Mouse (Mus musculus) limb, embryonic 10.5 days (tissue): ENCODE data around the gene Gm29776. TPM values are rescaled to one million over a fixed set of nuclear protein-coding genes. Genes with fewer than 3 reads are reported as not detected.
A peak's percentile ranks its signal among the peaks of the same experiment; 100 is the strongest.

Experiments used
- DNase-seq: peaks from one replicate; pipeline ENCODE4 v3.0.0-alpha.2; 2017; ENCODE audit warnings: low spot score
- H3K27ac ChIP-seq: fragments of 300-500 bp; sonication (generic); 2 replicates; pipeline ENCODE4 v1.5.1; 2016; ENCODE audit warnings: mild to moderate bottlenecking
- H3K27me3 ChIP-seq: fragments of 300-500 bp; sonication (generic); 2 replicates; pipeline ENCODE4 v1.6.1; 2016; ENCODE audit warnings: low read depth, mild to moderate bottlenecking; ENCODE audit not compliant: poor library complexity, severe bottlenecking
- H3K36me3 ChIP-seq: fragments of 300-500 bp; sonication (generic); 2 replicates; pipeline ENCODE4 v1.6.1; 2016; ENCODE audit warnings: mild to moderate bottlenecking, moderate library complexity
- H3K4me1 ChIP-seq: fragments of 300-500 bp; sonication (generic); 2 replicates; pipeline ENCODE4 v1.6.1; 2016
- H3K4me3 ChIP-seq: fragments of 300-500 bp; sonication (generic); 2 replicates; pipeline ENCODE4 v1.5.1; 2016; ENCODE audit warnings: mild to moderate bottlenecking, moderate library complexity
- H3K9me3 ChIP-seq: fragments of 300-500 bp; sonication (generic); replicated peaks from 2 replicates; pipeline ENCODE4 v1.6.1; 2016; ENCODE audit warnings: mild to moderate bottlenecking
- WGBS: fragments of 180-500 bp; shearing (Covaris S2); methylation state at CpG from one replicate; pipeline ENCODE4 v1.1.7; 2016; 5-methylcytosine and 5-hydroxymethylcytosine counted together
- polyA plus RNA-seq: library from polyadenylated mRNA; unstranded; fragments of >200 nt; fragmentation: Nextera tagmentation; extraction: Ambion mirVana; gene quantifications from 2 replicates; pipeline ENCODE4 v1.2.1, GENCODE M21; 2016

Gene Gm29776
- polyA plus RNA-seq, 1 experiment from 2014 or later, result 0.10 TPM

DNA sequence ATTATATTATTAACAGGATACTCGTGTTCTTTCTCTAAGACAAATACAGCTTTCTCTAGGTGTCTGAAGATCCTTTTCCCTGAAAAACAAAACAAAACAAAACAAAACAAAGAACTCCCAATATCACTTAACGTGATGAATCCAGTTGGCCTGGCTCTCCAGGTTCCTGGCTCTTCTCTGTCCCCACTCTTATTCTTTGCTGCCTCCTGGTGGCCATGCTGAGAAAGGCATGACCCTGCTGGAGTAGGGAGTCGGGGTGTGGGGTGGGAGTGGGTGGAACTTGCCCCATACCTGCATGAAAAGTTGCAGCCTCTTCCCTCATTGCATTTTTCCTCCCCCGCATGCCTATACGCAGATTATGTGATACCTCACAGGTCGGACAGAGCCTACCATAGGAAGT lies 2.7 kb upstream of the Gm29776 start:
- peak; percentile 80 for DNase-seq
- Histone ChIP-seq H3K4me3 (no peak overlapping the region), H3K9me3 (no peaks in the 10 kb centered on the region), H3K27ac (no peak overlapping the region), H3K36me3 (no peaks in the 10 kb centered on the region), H3K27me3 (peaks cover 10% of the 10 kb centered on the region; the same call in 1 of the 2 replicates), H3K4me1 (no peaks in the 10 kb centered on the region)
- WGBS, result 11% methylated on average over 6 of the region's 6 CpGs

GRCm38 (mm10) chr14:54699586-54699985 lies 953 bp upstream of the Gm29776 start:
- H3K4me1 ChIP-seq, result no peaks in the 10 kb centered on the region
- H3K36me3 ChIP-seq, result no peaks in the 10 kb centered on the region
- no peaks in the 10 kb centered on the region for H3K9me3 ChIP-seq
- H3K27me3 ChIP-seq, result peaks cover 10% of the 10 kb centered on the region; the same call in 1 of the 2 replicates
- H3K4me3 ChIP-seq, result no peak overlapping the region
- no peak overlapping the region for H3K27ac ChIP-seq
- WGBS, result 30% methylated on average over 3 of the region's 3 CpGs
- no peak for DNase-seq

GRCm38 (mm10) chr14:54696752-54697151 lies 1.9 kb downstream of the Gm29776 start:
- WGBS, result 88% methylated on average over 4 of the region's 4 CpGs

GRCm38 (mm10) chr14:54695042-54695441 lies 3.6 kb downstream of the Gm29776 start:
- Histone ChIP-seq H3K9me3 (no peaks in the 10 kb centered on the region), H3K27ac (no peak overlapping the region), H3K36me3 (peaks cover 32% of the 10 kb centered on the region), H3K4me3 (no peak overlapping the region), H3K4me1 (no peaks in the 10 kb centered on the region), H3K27me3 (no peaks in the 10 kb centered on the region)
- no peak for DNase-seq
- WGBS, result 71% methylated on average over 6 of the region's 6 CpGs

More at GRCm38 (mm10) chr14:54696752-54697151, 1.9 kb downstream of the Gm29776 start:
- DNase-seq, result no peak
- Histone ChIP-seq H3K27ac (no peak overlapping the region), H3K36me3 (peaks cover 19% of the 10 kb centered on the region), H3K4me3 (no peak overlapping the region), H3K4me1 (no peaks in the 10 kb centered on the region), H3K27me3 (no peaks in the 10 kb centered on the region), H3K9me3 (no peaks in the 10 kb centered on the region)

DNA sequence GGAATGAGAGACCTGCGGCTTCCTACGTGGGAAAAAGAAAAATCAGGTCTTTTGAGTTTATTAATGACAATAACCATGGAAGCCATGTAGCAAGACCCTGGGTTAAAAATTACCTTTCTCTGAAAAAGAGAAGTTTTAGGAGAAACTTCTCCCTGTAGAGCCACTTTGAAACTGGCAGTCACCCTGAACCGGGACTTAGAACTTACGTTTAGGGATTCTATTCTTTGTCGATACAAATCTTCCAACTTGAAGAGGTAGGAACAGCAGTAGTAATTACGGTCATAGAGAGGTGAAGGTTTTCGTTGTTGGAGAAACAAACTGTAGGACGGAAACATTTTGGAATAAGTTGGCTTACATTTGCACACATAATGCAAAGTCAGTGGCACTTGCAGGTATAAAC lies 11.4 kb downstream of the Gm29776 start:
- DNase-seq, result no peak
- peak overlapping the region; percentile 98 for H3K27ac ChIP-seq
- H3K36me3 ChIP-seq, result peaks cover 55% of the 10 kb centered on the region

GRCm38 (mm10) chr14:54686522-54687143 lies 12.0 kb downstream of the Gm29776 start, which contains the start of gene Acin1:
TSS of gene Acin1 (minus strand) at chr14:54686931.
- peaks cover 61% of the 10 kb centered on the region for H3K36me3 ChIP-seq
- no peaks in the 10 kb centered on the region for H3K9me3 ChIP-seq
- peak within 1 kb of the TSS; percentile 86 for H3K4me3 ChIP-seq
- H3K4me1 ChIP-seq, result peaks cover 19% of the 10 kb centered on the region
- H3K27ac ChIP-seq, result peak within 1 kb of the TSS; percentile 98
- H3K27me3 ChIP-seq, result no peaks in the 10 kb centered on the region
- WGBS, result under 1% methylated on average over 44 of the region's 44 CpGs
- DNase-seq, result peak; percentile 98

More for the DNA sequence above, 11.4 kb downstream of the Gm29776 start:
- Histone ChIP-seq H3K4me3 (peak overlapping the region; percentile 86), H3K4me1 (peaks cover 19% of the 10 kb centered on the region), H3K9me3 (no peaks in the 10 kb centered on the region), H3K27me3 (no peaks in the 10 kb centered on the region)
- 6% methylated on average over 8 of the region's 8 CpGs for WGBS

DNA sequence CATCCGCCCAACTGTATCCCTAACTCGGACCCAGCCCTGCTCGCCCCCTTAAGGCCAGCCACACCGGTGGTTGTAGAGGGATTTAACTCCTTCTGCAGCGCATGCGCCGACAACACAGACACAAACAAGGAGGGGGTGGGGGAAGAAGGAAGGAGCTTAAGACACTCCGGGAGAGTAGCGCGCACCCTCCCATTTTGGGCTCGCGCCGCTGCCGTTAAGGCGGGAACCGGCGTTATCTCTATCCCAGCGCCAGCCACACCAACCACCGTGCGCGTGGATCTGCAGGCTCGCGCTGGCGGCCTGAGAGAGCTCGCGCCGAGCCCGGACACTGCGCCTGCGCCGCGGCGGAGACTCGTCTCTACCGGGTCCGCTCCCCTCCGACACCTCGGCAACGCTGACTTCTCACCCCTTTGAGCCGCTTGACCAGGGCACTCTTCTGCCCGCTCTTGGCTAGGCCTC lies 12.5 kb downstream of the Gm29776 start, which contains the start of gene 1700123O20Rik:
Gene 1700123O20Rik, plus strand, starts transcription at position 154 of the 459 bp plus-strand sequence.
- under 1% methylated on average over 41 of the region's 41 CpGs for WGBS
- no peak for DNase-seq
- H3K36me3 ChIP-seq, result peaks cover 62% of the 10 kb centered on the region

DNA sequence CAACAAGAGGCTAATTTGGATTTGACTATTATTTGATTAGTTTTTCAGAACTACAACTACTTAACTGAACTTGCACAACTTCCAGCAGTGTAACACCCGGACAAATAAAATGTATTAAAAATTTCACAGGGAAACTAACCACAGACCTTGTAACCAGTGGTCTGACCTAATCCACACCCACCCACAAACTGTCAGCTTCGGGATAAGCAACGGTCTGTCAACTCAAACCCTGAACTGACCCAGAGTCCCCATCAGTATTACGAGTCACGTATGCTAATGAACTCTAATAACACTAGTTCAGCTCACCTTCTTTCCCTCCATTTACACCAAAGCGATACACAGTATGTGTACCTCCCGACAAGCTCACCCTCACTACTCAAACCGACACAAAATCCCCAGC lies 13.2 kb downstream of the Gm29776 start:
- DNase-seq, result no peak
- H3K36me3 ChIP-seq, result peaks cover 61% of the 10 kb centered on the region
- peak overlapping the region; percentile 98 for H3K27ac ChIP-seq
- H3K9me3 ChIP-seq, result no peaks in the 10 kb centered on the region
- WGBS, result 17% methylated on average over 8 of the region's 8 CpGs
- no peaks in the 10 kb centered on the region for H3K27me3 ChIP-seq
- H3K4me3 ChIP-seq, result peak overlapping the region; percentile 86
- peaks cover 19% of the 10 kb centered on the region for H3K4me1 ChIP-seq

More for the DNA sequence above, 12.5 kb downstream of the Gm29776 start, which contains the start of gene 1700123O20Rik:
- Histone ChIP-seq H3K27me3 (no peaks in the 10 kb centered on the region), H3K9me3 (no peaks in the 10 kb centered on the region), H3K4me3 (peak within 1 kb of the TSS; percentile 86), H3K27ac (peak within 1 kb of the TSS; percentile 98), H3K4me1 (peaks cover 19% of the 10 kb centered on the region)

DNA sequence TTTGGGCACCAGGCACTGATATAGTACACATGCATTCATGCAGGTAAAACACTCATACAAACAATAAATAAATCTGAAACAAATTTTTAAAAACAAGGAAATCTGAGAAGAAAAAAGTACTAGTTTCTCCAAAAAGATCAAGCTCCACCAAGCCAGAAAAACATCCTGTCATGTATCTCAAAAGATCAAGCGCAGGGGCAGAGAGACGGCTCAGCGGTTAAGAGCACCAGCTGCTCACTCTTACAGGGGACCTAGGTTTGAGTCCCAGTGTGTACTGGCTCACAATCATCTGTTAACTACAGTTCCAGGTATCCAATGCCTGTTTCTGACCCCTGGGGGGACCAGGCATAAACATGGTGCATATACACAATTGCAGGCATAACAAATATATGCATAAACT lies 16.2 kb downstream of the Gm29776 start:
- DNase-seq, result no peak
- H3K4me1 ChIP-seq, result peaks cover 8% of the 10 kb centered on the region
- H3K36me3 ChIP-seq, result peaks cover 69% of the 10 kb centered on the region
- H3K27me3 ChIP-seq, result no peaks in the 10 kb centered on the region
- WGBS, result 98% methylated on average over 3 of the region's 3 CpGs
- no peaks in the 10 kb centered on the region for H3K9me3 ChIP-seq
- H3K27ac ChIP-seq, result no peak overlapping the region
- H3K4me3 ChIP-seq, result no peak overlapping the region

DNA sequence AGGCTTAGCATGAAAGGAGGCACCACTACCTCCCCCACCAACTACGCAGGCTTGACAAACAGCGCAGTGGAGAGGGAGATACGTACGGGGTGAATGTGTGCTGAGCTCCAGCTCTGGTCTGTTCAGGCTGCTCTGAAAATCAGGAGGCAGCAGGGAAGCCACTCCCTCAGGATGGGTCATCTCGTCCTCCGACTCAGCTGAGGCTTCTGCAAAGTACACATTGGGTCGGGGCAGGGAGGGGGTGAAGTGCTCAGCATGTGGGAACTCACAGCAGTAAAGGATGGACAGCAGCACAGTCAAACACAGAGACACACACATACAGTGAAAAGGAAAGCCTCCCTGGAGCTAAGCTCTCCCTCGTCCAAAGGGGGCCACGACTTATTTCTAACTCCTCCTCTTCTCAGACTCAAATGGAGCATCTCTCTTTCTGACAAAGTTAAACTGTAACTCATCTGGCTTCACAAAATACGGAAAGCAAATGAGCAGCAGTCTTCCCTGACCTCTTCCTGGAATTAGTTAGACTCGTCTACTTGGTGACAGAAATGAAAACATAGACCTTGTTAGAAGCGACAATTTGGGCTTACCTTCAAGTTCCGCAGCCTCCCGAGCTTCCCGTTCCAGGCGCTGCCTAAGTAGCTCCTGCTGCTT lies 19.9 kb downstream of the Gm29776 start:
- peaks cover 96% of the 10 kb centered on the region for H3K36me3 ChIP-seq
- H3K27ac ChIP-seq, result no peak overlapping the region
- no peak overlapping the region for H3K4me3 ChIP-seq
- no peak for DNase-seq
- H3K4me1 ChIP-seq, result no peaks in the 10 kb centered on the region
- no peaks in the 10 kb centered on the region for H3K9me3 ChIP-seq
- whole genome bisulfite sequencing, result 92% methylated on average over 16 of the region's 16 CpGs
- no peaks in the 10 kb centered on the region for H3K27me3 ChIP-seq

GRCm38 (mm10) chr14:54676290-54676689 lies 22.3 kb downstream of the Gm29776 start:
- H3K9me3 ChIP-seq, result no peaks in the 10 kb centered on the region
- H3K36me3 ChIP-seq, result peaks cover 97% of the 10 kb centered on the region
- DNase-seq, result no peak
- no peak overlapping the region for H3K27ac ChIP-seq
- no peak overlapping the region for H3K4me3 ChIP-seq
- WGBS, result 90% methylated on average over 5 of the region's 5 CpGs
- H3K4me1 ChIP-seq, result no peaks in the 10 kb centered on the region
- no peaks in the 10 kb centered on the region for H3K27me3 ChIP-seq

- Histone ChIP-seq H3K9me3 (no peaks in the 10 kb centered on the region), H3K27ac (no peak overlapping the region), H3K4me1 (no peaks in the 10 kb centered on the region), H3K36me3 (peaks cover 95% of the 10 kb centered on the region), H3K27me3 (no peaks in the 10 kb centered on the region), H3K4me3 (no peak overlapping the region)
- WGBS, result 94% methylated on average over 2 of the region's 2 CpGs
- no peak for DNase-seq
Observed at GRCm38 (mm10) chr14:54674317-54674716, 24.3 kb downstream of the Gm29776 start.

DNA sequence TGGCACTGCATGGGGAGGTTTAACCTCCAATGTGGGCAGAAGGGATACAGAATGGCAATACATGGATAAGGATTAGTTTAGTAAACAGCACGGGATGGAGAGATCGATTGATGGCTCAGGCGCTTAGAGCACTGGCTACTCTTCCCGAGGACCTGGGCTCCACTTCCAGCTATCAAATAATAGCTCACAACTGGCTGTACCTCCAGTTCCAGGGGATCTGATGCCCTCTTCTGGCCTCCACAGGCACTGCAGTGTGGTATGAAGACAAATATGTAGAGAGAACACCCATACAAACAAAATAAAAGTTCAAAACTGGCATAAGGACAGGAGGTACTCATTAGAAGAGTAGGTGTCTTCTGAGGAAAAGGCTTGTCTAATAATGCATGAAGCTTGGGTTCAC lies 29.3 kb downstream of the Gm29776 start:
- Histone ChIP-seq H3K9me3 (no peaks in the 10 kb centered on the region), H3K27me3 (no peaks in the 10 kb centered on the region), H3K27ac (no peak overlapping the region), H3K4me1 (no peaks in the 10 kb centered on the region), H3K4me3 (no peak overlapping the region), H3K36me3 (peaks cover 92% of the 10 kb centered on the region)
- peak; percentile 48 for DNase-seq
- 86% methylated on average over 4 of the region's 4 CpGs for WGBS
